Mouse (Mus musculus) natural killer cell, adult 2 months (primary cell): ENCODE results near the gene Nr6a1.

Experiments
- DNase-seq, 2 experiments: peaks; one replicate each; pipeline ENCODE4 v3.0.0; 2022; ENCODE audit warnings: low spot score in 2 of 2

The Nr6a1 gene

GRCm38 (mm10) chr2:38713596-38713995 is 213.9 kb downstream of the Nr6a1 start:
- DNase-seq, result no peak

- DNase-seq, result no peak
These were observed 214.7 kb downstream of the Nr6a1 start for GRCm38 (mm10) chr2:38712769-38713125.

- no peak for DNase-seq
These were observed 215.3 kb downstream of the Nr6a1 start for GRCm38 (mm10) chr2:38712076-38712768.

GRCm38 (mm10) chr2:38711421-38711861 is 216.0 kb downstream of the Nr6a1 start:
- DNase-seq, result no peak

GRCm38 (mm10) chr2:38710304-38711241 is 216.9 kb downstream of the Nr6a1 start:
- DNase-seq, result no peak

- DNase-seq, result no peak
These were observed 218.4 kb downstream of the Nr6a1 start for GRCm38 (mm10) chr2:38708907-38709688.

- no peak for DNase-seq
These were observed 220.8 kb downstream of the Nr6a1 start for GRCm38 (mm10) chr2:38706661-38707060.

- no peak for DNase-seq
These were observed 222.5 kb downstream of the Nr6a1 start for GRCm38 (mm10) chr2:38705036-38705435.

GRCm38 (mm10) chr2:38704336-38704735 is 223.2 kb downstream of the Nr6a1 start:
- DNase-seq, result no peak

GRCm38 (mm10) chr2:38700177-38700576 is 227.3 kb downstream of the Nr6a1 start:
- no peak for DNase-seq

- DNase-seq, result no peak
These were observed 228.9 kb downstream of the Nr6a1 start for GRCm38 (mm10) chr2:38698623-38699022.

- no peak for DNase-seq
These were observed 230.1 kb downstream of the Nr6a1 start for GRCm38 (mm10) chr2:38697128-38698120.

GRCm38 (mm10) chr2:38695770-38696169 is 231.7 kb downstream of the Nr6a1 start:
- no peak for DNase-seq

- no peak for DNase-seq
These were observed 235.9 kb downstream of the Nr6a1 start for GRCm38 (mm10) chr2:38691542-38691941.

- DNase-seq, result no peak
These were observed 237.6 kb downstream of the Nr6a1 start for GRCm38 (mm10) chr2:38689881-38690280.

GRCm38 (mm10) chr2:38688791-38689520 is 238.5 kb downstream of the Nr6a1 start:
- DNase-seq, result peak in 1 of 2 experiments; percentile 8

GRCm38 (mm10) chr2:38685746-38686145 is 241.7 kb downstream of the Nr6a1 start:
- DNase-seq, result no peak

- no peak for DNase-seq
These were observed 244.4 kb downstream of the Nr6a1 start for GRCm38 (mm10) chr2:38683083-38683482.

- DNase-seq, result no peak
These were observed 245.3 kb downstream of the Nr6a1 start for GRCm38 (mm10) chr2:38682209-38682608.

- DNase-seq, result no peak
These were observed 248.5 kb downstream of the Nr6a1 start for GRCm38 (mm10) chr2:38678947-38679346.
